Comparison of ENCODE assay signal across 21 mouse cellular contexts in genomic region chr11:4417986-4418385, GRCm38 (mm10). TPM values are rescaled to one million over a fixed set of nuclear protein-coding genes. Genes with fewer than 3 reads are reported as not detected.
"Had no signal": no experiment of that assay in that cellular context is flagged by ENCODE, and none has a peak within 500 bp of the region (broad histone marks: within the 10 kb centered on the region; RNA-seq: fewer than 3 reads in every experiment).

No protein-coding gene starts in this region.

- H3K4me3 ChIP-seq: midbrain, embryonic 10.5 days; midbrain, embryonic 12.5 days; myocyte; neural tube, embryonic 13.5 days; neural tube, embryonic 15.5 days had no signal

- H3K27me3 ChIP-seq: midbrain, embryonic 12.5 days; neural tube, embryonic 13.5 days; neural tube, embryonic 15.5 days had no signal

- H3K4me1 ChIP-seq: midbrain, embryonic 10.5 days; midbrain, embryonic 12.5 days; neural tube, embryonic 13.5 days; neural tube, embryonic 15.5 days had no signal

- DNase-seq: lung, adult 18-20 months; lung, embryonic 14.5 days; lung, postnatal 10 days; lung, postnatal 4 days; midbrain, embryonic 14.5 days; retina, postnatal 1 day; right cerebral cortex, adult 18-20 months; right cerebral cortex, postnatal 25 days; right cerebral cortex, postnatal 4 days; spleen, adult 18-20 months; thymus, adult 2 months; thymus, postnatal 25 days; thymus, postnatal 4 days had no signal

- H3K27ac ChIP-seq: midbrain, embryonic 10.5 days; midbrain, embryonic 12.5 days; neural tube, embryonic 13.5 days; neural tube, embryonic 15.5 days had no signal

- H3K4me2 ChIP-seq: lung, embryonic 14.5 days; midbrain, embryonic 12.5 days; neural tube, embryonic 13.5 days; neural tube, embryonic 15.5 days had no signal

- H3K36me3 ChIP-seq: midbrain, embryonic 10.5 days; midbrain, embryonic 12.5 days; neural tube, embryonic 13.5 days; neural tube, embryonic 15.5 days had no signal

- H3K9me3 ChIP-seq: midbrain, embryonic 10.5 days; midbrain, embryonic 12.5 days; neural tube, embryonic 13.5 days; neural tube, embryonic 15.5 days had no signal

- H3K9ac ChIP-seq: lung, embryonic 14.5 days; midbrain, embryonic 12.5 days; neural tube, embryonic 13.5 days; neural tube, embryonic 15.5 days had no signal

- ATAC-seq: midbrain, embryonic 16.5 days had no signal

RNA-seq across cellular contexts. Expression of gene Hormad2, which starts 22.9 kb away (rescaled TPM):
- total RNA-seq: megakaryocyte, adult 5-6 weeks had no signal
- polyA plus RNA-seq: midbrain, embryonic 12.5 days; neural tube, embryonic 15.5 days; small intestine, adult 2 months had no signal
